Mouse (Mus musculus): ENCODE measurements around the gene Palm3. TPM values are rescaled to one million over a fixed set of nuclear protein-coding genes. Genes with fewer than 3 reads are reported as not detected.

Palm3 gene
- polyA plus RNA-seq, 1 experiment from 2014 or later: 1.2 TPM

DNA sequence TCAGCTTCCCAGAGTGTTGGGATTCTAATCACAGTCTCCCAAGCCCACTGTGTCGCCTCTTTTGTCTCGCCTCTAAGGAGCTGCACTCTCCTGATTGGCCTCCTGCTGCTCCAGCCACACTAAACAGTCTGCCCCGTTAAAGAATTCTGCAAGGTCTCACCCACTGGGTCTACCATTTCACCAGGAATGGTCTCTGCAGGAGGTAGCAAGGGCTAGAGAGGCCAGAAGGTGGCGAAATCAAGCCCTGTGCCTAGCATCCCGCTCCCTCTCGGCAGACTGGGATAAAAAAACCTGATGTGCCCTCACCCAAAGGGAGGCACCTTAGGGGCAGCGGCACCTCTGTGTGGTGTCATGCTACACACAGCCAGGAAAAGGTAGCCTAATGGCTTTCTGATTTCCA, 22.8 kb downstream of the Palm3 start:
- H3K9ac ChIP-seq (ENCODE audit: low read depth, low read length): no peak overlapping the region
- no peaks in the 10 kb centered on the region for H3K36me3 ChIP-seq (ENCODE audit: control insufficient read depth, insufficient read depth, low read length)
- ATAC-seq (replicated peaks; ENCODE audit: low FRiP score) (no peak), DNase-seq (ENCODE audit: low spot score) (no peak)
- H3K9me3 ChIP-seq (ENCODE audit: control insufficient read depth, low read length): no peaks in the 10 kb centered on the region
- peaks cover 53% of the 10 kb centered on the region for H3K27me3 ChIP-seq (replicated peaks; ENCODE audit: control insufficient read depth, insufficient read depth, low read length)
- no peak overlapping the region for H3K27ac ChIP-seq (ENCODE audit: low read depth, low read length)
- H3K4me3 ChIP-seq (ENCODE audit: low read depth, low read length): no peak overlapping the region
- WGBS: 7% methylated on average over 7 of the region's 7 CpGs
- no peaks in the 10 kb centered on the region; the same call in 1 of the 2 replicates for H3K4me1 ChIP-seq (replicated peaks; ENCODE audit: control insufficient read depth, insufficient read depth, low read length)
- no peak overlapping the region for H3K4me2 ChIP-seq

- Histone ChIP-seq H3K9me3 (ENCODE audit: control insufficient read depth, low read length) (no peaks in the 10 kb centered on the region), H3K27ac (ENCODE audit: low read depth, low read length) (no peak within 1 kb of the TSS), H3K36me3 (ENCODE audit: control insufficient read depth, insufficient read depth, low read length) (no peaks in the 10 kb centered on the region), H3K4me2 (peak within 1 kb of the TSS; percentile 11), H3K4me3 (ENCODE audit: low read depth, low read length) (no peak within 1 kb of the TSS), H3K9ac (ENCODE audit: low read depth, low read length) (no peak within 1 kb of the TSS), H3K4me1 (replicated peaks; ENCODE audit: control insufficient read depth, insufficient read depth, low read length) (no peaks in the 10 kb centered on the region; the same call in 1 of the 2 replicates), H3K27me3 (replicated peaks; ENCODE audit: control insufficient read depth, insufficient read depth, low read length) (peaks cover 53% of the 10 kb centered on the region)
- DNase-seq (ENCODE audit: low spot score) (no peak), ATAC-seq (replicated peaks; ENCODE audit: low FRiP score) (no peak)
- WGBS: 6% methylated on average over 9 of the region's 9 CpGs
Observed at GRCm38 (mm10) chr8:84044900-84045299, 23.6 kb downstream of the Palm3 start, which contains the start of gene Rln3. Rln3 (minus strand) TSS chr8:84045000.

DNA sequence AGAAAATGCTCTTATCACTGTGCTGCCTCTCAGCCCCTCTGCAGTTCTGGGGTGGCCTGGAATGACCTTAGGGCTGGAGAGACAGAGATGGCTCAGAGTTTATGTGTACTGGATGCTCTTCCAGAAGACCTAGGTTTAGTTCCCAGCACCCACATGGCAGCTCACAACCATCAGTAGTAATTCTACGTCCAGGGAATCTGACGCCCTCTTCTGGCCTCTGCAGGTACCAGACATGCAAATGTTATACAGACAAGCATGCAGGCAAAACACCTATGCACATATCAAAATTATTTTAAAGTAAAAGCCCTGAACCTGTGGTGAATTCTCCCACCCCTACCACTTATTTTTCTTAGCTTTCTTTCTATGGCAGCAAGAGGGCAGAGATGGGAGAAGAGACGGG, 25.2 kb downstream of the Palm3 start:
- no peak for DNase-seq (ENCODE audit: low spot score)
- no peaks in the 10 kb centered on the region for H3K36me3 ChIP-seq (ENCODE audit: control insufficient read depth, insufficient read depth, low read length)
- no peak overlapping the region for H3K4me3 ChIP-seq (ENCODE audit: low read depth, low read length)
- H3K27me3 ChIP-seq (replicated peaks; ENCODE audit: control insufficient read depth, insufficient read depth, low read length): peaks cover 45% of the 10 kb centered on the region
- 66% methylated on average over 3 of the region's 3 CpGs for WGBS
- ATAC-seq (replicated peaks; ENCODE audit: low FRiP score): no peak
- H3K9me3 ChIP-seq (ENCODE audit: control insufficient read depth, low read length): no peaks in the 10 kb centered on the region
- no peak overlapping the region for H3K9ac ChIP-seq (ENCODE audit: low read depth, low read length)
- no peak overlapping the region for H3K27ac ChIP-seq (ENCODE audit: low read depth, low read length)
- no peaks in the 10 kb centered on the region; the same call in 1 of the 2 replicates for H3K4me1 ChIP-seq (replicated peaks; ENCODE audit: control insufficient read depth, insufficient read depth, low read length)
- H3K4me2 ChIP-seq: no peak overlapping the region

DNA sequence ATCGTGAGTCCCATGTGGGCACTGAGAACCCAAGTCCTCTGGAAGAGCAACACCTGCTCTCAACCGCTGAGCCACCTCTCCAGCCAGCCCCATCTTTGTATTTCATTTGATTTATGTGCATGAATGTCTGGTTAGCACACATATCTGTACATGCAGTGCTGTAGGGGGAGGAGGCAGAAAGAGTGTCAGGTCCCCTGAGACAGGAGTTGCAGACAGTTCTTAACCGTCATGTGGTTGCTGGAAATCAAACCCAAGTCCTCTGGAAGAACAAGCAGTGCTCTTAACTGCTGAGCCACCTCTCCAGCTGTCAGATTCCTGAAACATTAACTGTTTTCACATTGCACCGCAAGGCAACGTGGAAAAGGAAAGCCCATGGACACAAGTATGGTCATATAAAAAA, 26.9 kb downstream of the Palm3 start:
- H3K9ac ChIP-seq (ENCODE audit: low read depth, low read length): no peak overlapping the region
- H3K9me3 ChIP-seq (ENCODE audit: control insufficient read depth, low read length): no peaks in the 10 kb centered on the region
- no peak overlapping the region for H3K27ac ChIP-seq (ENCODE audit: low read depth, low read length)
- H3K4me3 ChIP-seq (ENCODE audit: low read depth, low read length): no peak overlapping the region
- ATAC-seq (replicated peaks; ENCODE audit: low FRiP score): no peak
- no peaks in the 10 kb centered on the region; the same call in 1 of the 2 replicates for H3K4me1 ChIP-seq (replicated peaks; ENCODE audit: control insufficient read depth, insufficient read depth, low read length)
- no peak for DNase-seq (ENCODE audit: low spot score)
- 71% methylated on average over 5 of the region's 5 CpGs for WGBS
- peaks cover 30% of the 10 kb centered on the region for H3K27me3 ChIP-seq (replicated peaks; ENCODE audit: control insufficient read depth, insufficient read depth, low read length)
- H3K36me3 ChIP-seq (ENCODE audit: control insufficient read depth, insufficient read depth, low read length): no peaks in the 10 kb centered on the region
- H3K4me2 ChIP-seq: no peak overlapping the region

- WGBS: 75% methylated on average over 3 of the region's 3 CpGs
- peaks cover 3% of the 10 kb centered on the region; the same call in 1 of the 2 replicates for H3K27me3 ChIP-seq (replicated peaks; ENCODE audit: control insufficient read depth, insufficient read depth, low read length)
- H3K9me3 ChIP-seq (ENCODE audit: control insufficient read depth, low read length): no peaks in the 10 kb centered on the region
- no peak for DNase-seq (ENCODE audit: low spot score)
- H3K9ac ChIP-seq (ENCODE audit: low read depth, low read length): no peak overlapping the region
- H3K4me3 ChIP-seq (ENCODE audit: low read depth, low read length): no peak overlapping the region
- no peak for ATAC-seq (replicated peaks; ENCODE audit: low FRiP score)
- H3K4me1 ChIP-seq (replicated peaks; ENCODE audit: control insufficient read depth, insufficient read depth, low read length): no peaks in the 10 kb centered on the region
- H3K27ac ChIP-seq (ENCODE audit: low read depth, low read length): no peak overlapping the region
- no peak overlapping the region for H3K4me2 ChIP-seq
- no peaks in the 10 kb centered on the region for H3K36me3 ChIP-seq (ENCODE audit: control insufficient read depth, insufficient read depth, low read length)
Observed at GRCm38 (mm10) chr8:84052746-84053145, 31.5 kb downstream of the Palm3 start.

GRCm38 (mm10) chr8:84053229-84053628, 32.0 kb downstream of the Palm3 start:
- no peak for ATAC-seq (replicated peaks; ENCODE audit: low FRiP score)

GRCm38 (mm10) chr8:84057827-84058226, 36.6 kb downstream of the Palm3 start:
- no peak for DNase-seq (ENCODE audit: low spot score)
- H3K4me1 ChIP-seq (replicated peaks; ENCODE audit: control insufficient read depth, insufficient read depth, low read length): peaks cover 4% of the 10 kb centered on the region; the same call in 1 of the 2 replicates
- no peak for ATAC-seq (replicated peaks; ENCODE audit: low FRiP score)
- no peaks in the 10 kb centered on the region for H3K9me3 ChIP-seq (ENCODE audit: control insufficient read depth, low read length)
- no peak overlapping the region for H3K9ac ChIP-seq (ENCODE audit: low read depth, low read length)
- no peak overlapping the region for H3K27ac ChIP-seq (ENCODE audit: low read depth, low read length)
- no peaks in the 10 kb centered on the region for H3K36me3 ChIP-seq (ENCODE audit: control insufficient read depth, insufficient read depth, low read length)
- 92% methylated on average over 1 of the region's 1 CpGs for WGBS
- no peak overlapping the region for H3K4me3 ChIP-seq (ENCODE audit: low read depth, low read length)
- H3K4me2 ChIP-seq: no peak overlapping the region
- no peaks in the 10 kb centered on the region for H3K27me3 ChIP-seq (replicated peaks; ENCODE audit: control insufficient read depth, insufficient read depth, low read length)

More at GRCm38 (mm10) chr8:84053229-84053628, 32.0 kb downstream of the Palm3 start:
- Histone ChIP-seq H3K27me3 (replicated peaks; ENCODE audit: control insufficient read depth, insufficient read depth, low read length) (peaks cover 3% of the 10 kb centered on the region; the same call in 1 of the 2 replicates), H3K36me3 (ENCODE audit: control insufficient read depth, insufficient read depth, low read length) (no peaks in the 10 kb centered on the region), H3K27ac (ENCODE audit: low read depth, low read length) (no peak overlapping the region), H3K9ac (ENCODE audit: low read depth, low read length) (no peak overlapping the region), H3K4me2 (no peak overlapping the region), H3K4me1 (replicated peaks; ENCODE audit: control insufficient read depth, insufficient read depth, low read length) (no peaks in the 10 kb centered on the region), H3K9me3 (ENCODE audit: control insufficient read depth, low read length) (no peaks in the 10 kb centered on the region), H3K4me3 (ENCODE audit: low read depth, low read length) (no peak overlapping the region)
- 85% methylated on average over 5 of the region's 5 CpGs for WGBS
- DNase-seq (ENCODE audit: low spot score): no peak

GRCm38 (mm10) chr8:84059226-84059625, 38.0 kb downstream of the Palm3 start:
- Histone ChIP-seq H3K27ac (ENCODE audit: low read depth, low read length) (no peak overlapping the region), H3K9ac (ENCODE audit: low read depth, low read length) (no peak overlapping the region), H3K4me2 (no peak overlapping the region), H3K4me1 (replicated peaks; ENCODE audit: control insufficient read depth, insufficient read depth, low read length) (peaks cover 12% of the 10 kb centered on the region), H3K36me3 (ENCODE audit: control insufficient read depth, insufficient read depth, low read length) (no peaks in the 10 kb centered on the region), H3K9me3 (ENCODE audit: control insufficient read depth, low read length) (no peaks in the 10 kb centered on the region), H3K4me3 (ENCODE audit: low read depth, low read length) (no peak overlapping the region), H3K27me3 (replicated peaks; ENCODE audit: control insufficient read depth, insufficient read depth, low read length) (no peaks in the 10 kb centered on the region)
- WGBS: 87% methylated on average over 2 of the region's 2 CpGs
- DNase-seq (ENCODE audit: low spot score) (no peak), ATAC-seq (replicated peaks; ENCODE audit: low FRiP score) (no peak)

DNA sequence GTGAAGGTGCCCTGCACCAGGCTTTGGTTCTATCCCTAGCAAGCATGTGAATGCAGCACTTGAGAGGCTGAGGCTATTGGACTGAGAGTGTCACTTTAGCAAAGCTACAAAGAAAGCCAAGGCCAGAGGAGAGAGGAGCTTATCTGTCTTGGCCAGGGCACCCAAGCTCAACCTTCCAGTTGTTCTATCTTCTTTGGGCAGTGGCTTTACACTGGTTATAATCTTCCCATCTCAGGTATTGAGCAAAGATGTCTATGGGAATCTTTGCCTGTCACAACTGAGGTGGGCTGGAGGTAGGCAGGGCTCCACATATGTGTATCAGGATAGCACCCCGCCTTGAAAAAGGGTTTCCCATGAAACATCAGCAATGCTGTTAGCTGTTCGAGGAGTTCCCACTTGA, 39.0 kb downstream of the Palm3 start:
- H3K27ac ChIP-seq (ENCODE audit: low read depth, low read length): no peak overlapping the region
- no peaks in the 10 kb centered on the region for H3K36me3 ChIP-seq (ENCODE audit: control insufficient read depth, insufficient read depth, low read length)
- no peak overlapping the region for H3K4me2 ChIP-seq
- H3K9ac ChIP-seq (ENCODE audit: low read depth, low read length): no peak overlapping the region
- DNase-seq (ENCODE audit: low spot score) (no peak), ATAC-seq (replicated peaks; ENCODE audit: low FRiP score) (peak; percentile 75)
- no peaks in the 10 kb centered on the region for H3K9me3 ChIP-seq (ENCODE audit: control insufficient read depth, low read length)
- H3K4me1 ChIP-seq (replicated peaks; ENCODE audit: control insufficient read depth, insufficient read depth, low read length): peaks cover 13% of the 10 kb centered on the region
- no peak overlapping the region for H3K4me3 ChIP-seq (ENCODE audit: low read depth, low read length)
- 51% methylated on average over 2 of the region's 2 CpGs for WGBS
- no peaks in the 10 kb centered on the region for H3K27me3 ChIP-seq (replicated peaks; ENCODE audit: control insufficient read depth, insufficient read depth, low read length)

Measured in liver, embryonic 11.5 days (tissue).